Mouse (Mus musculus) myocyte (in vitro differentiated cells): ENCODE measurements at regions not wholly inside any gene's neighbourhood (a gene's known extent, or its start where the extent isn't known, plus 50 kb on each side); places are given as distances from the start of the nearest gene placed in this dataset.

Experiments
- H3K27me3 ChIP-seq: one replicate; pipeline ENCODE4 v1.6.1; 2011; ENCODE audit not compliant: control insufficient read depth, insufficient read depth, insufficient read length
- H3K36me3 ChIP-seq: one replicate; pipeline ENCODE4 v1.6.1; 2011; ENCODE audit not compliant: control insufficient read depth, insufficient read depth
- H3K4me2 ChIP-seq: one replicate; pipeline ENCODE4 v1.6.1; 2011; ENCODE audit warnings: low read depth, control low read depth
- H3K4me3 ChIP-seq: one replicate; pipeline ENCODE4 v1.5.1; 2011; ENCODE audit warnings: mild to moderate bottlenecking, control low read depth, moderate library complexity
- H3K79me2 ChIP-seq: one replicate; pipeline ENCODE4 v1.6.1; 2011; ENCODE audit not compliant: control insufficient read depth, insufficient read depth
- H3ac ChIP-seq: one replicate; pipeline ENCODE4 v1.6.1; 2011; ENCODE audit not compliant: control insufficient read depth, insufficient read length
- MYOG ChIP-seq, 3 experiments: IDR thresholded peaks; one replicate each; pipeline ENCODE4 v1.6.1; 2011; ENCODE audit warnings: control low read depth in 2 of 3, low read depth in 2 of 3, mild to moderate bottlenecking in 2 of 3; ENCODE audit not compliant: insufficient read length in 2 of 3, control insufficient read depth in 1 of 3, insufficient read depth in 1 of 3
- POLR2AphosphoS2 ChIP-seq: IDR thresholded peaks from one replicate; pipeline ENCODE4 v1.6.1; 2011; ENCODE audit warnings: low read depth, control low read depth; ENCODE audit not compliant: insufficient read length
- SRF ChIP-seq: IDR thresholded peaks from one replicate; pipeline ENCODE4 v1.6.1; 2011; ENCODE audit warnings: low read depth; ENCODE audit not compliant: control insufficient read depth, insufficient read length
- TCF12 ChIP-seq: IDR thresholded peaks from one replicate; pipeline ENCODE4 v1.6.1; 2011; ENCODE audit warnings: mild to moderate bottlenecking, control low read depth; ENCODE audit not compliant: poor library complexity, insufficient read depth, severe bottlenecking
- USF1 ChIP-seq: IDR thresholded peaks from one replicate; pipeline ENCODE4 v1.6.1; 2011; ENCODE audit warnings: low read depth, mild to moderate bottlenecking, control low read depth, moderate library complexity

- no peak for TF ChIP-seq POLR2AphosphoS2
- TF ChIP-seq TCF12 = no peak
- no peaks in the 10 kb centered on the region for H3K27me3 ChIP-seq
- H3K79me2 ChIP-seq = no peaks in the 10 kb centered on the region
- H3ac ChIP-seq = no peak overlapping the region
- no peak overlapping the region for H3K4me2 ChIP-seq
- no peak overlapping the region for H3K4me3 ChIP-seq
- no peaks in the 10 kb centered on the region for H3K36me3 ChIP-seq
These were observed 62.2 kb upstream of the Nkain2 start for GRCm38 (mm10) chr10:32952494-32952893.

- H3K79me2 ChIP-seq = no peaks in the 10 kb centered on the region
- no peaks in the 10 kb centered on the region for H3K36me3 ChIP-seq
- no peak overlapping the region for H3K4me3 ChIP-seq
- H3K4me2 ChIP-seq = no peak overlapping the region
- no peaks in the 10 kb centered on the region for H3K27me3 ChIP-seq
- TF ChIP-seq USF1 = no peak
- no peak for TF ChIP-seq MYOG (IDR thresholded peaks at IDR 0.05; ENCODE audit: control insufficient read depth in 1 of 3, insufficient read depth in 1 of 3, insufficient read length in 2 of 3, low read depth in 2 of 3)
- no peak for TF ChIP-seq SRF
- TF ChIP-seq POLR2AphosphoS2 = no peak
- no peak overlapping the region for H3ac ChIP-seq
These were observed 52.8 kb upstream of the Nkain2 start for GRCm38 (mm10) chr10:32943026-32943425.
